Mouse (Mus musculus): ENCODE data around the gene Cacng4. TPM values are rescaled to one million over a fixed set of nuclear protein-coding genes. Genes with fewer than 3 reads are reported as not detected.

The Cacng4 gene
- polyA plus RNA-seq, 1 experiment from 2014 or later = 39.6 TPM

- H3K9ac ChIP-seq (replicated peaks; ENCODE audit: low read depth, low read length) = no peak overlapping the region
- peaks cover 41% of the 10 kb centered on the region for H3K4me1 ChIP-seq (replicated peaks; ENCODE audit: control insufficient read depth, insufficient read depth, low read length)
- WGBS = 10% methylated on average over 10 of the region's 10 CpGs
- no peaks in the 10 kb centered on the region for H3K36me3 ChIP-seq (ENCODE audit: control insufficient read depth, insufficient read depth)
- no peaks in the 10 kb centered on the region for H3K27me3 ChIP-seq (replicated peaks; ENCODE audit: control insufficient read depth, insufficient read depth, low read length)
- ATAC-seq = no peak; the same call in 1 of the 2 replicates
- no peaks in the 10 kb centered on the region for H3K9me3 ChIP-seq (ENCODE audit: control insufficient read depth, low read length)
- H3K27ac ChIP-seq (ENCODE audit: low read length) = peak overlapping the region; percentile 33; the same call in 1 of the 2 replicates
- no peak overlapping the region for H3K4me2 ChIP-seq (ENCODE audit: low read length)
- H3K4me3 ChIP-seq (replicated peaks; ENCODE audit: low read length) = no peak overlapping the region
These were observed 34.4 kb downstream of the Cacng4 start for GRCm38 (mm10) chr11:107760001-107760400.

DNA sequence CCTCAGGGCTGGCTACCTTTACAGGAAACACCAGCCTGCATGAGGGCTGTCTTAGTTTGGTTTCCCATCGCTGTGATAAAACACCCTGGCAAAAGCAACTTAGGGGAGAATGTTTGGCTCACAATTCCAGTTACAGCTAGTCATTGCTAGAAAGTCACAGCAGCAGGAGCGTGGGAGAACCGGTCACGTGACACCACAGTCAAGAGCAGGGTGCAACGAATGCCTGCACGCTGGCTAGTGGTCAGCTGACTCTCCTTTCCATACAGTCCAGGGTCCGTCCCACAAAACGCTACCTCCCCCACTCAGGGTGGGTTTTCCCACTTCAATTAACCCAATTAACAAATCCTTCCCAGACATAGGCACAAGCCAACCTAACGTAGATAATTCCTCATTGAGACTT, 34.8 kb downstream of the Cacng4 start:
- ATAC-seq = no peak
- no peak overlapping the region for H3K4me2 ChIP-seq (ENCODE audit: low read length)
- H3K4me3 ChIP-seq (replicated peaks; ENCODE audit: low read length) = no peak overlapping the region
- H3K9me3 ChIP-seq (ENCODE audit: control insufficient read depth, low read length) = no peaks in the 10 kb centered on the region
- H3K27me3 ChIP-seq (replicated peaks; ENCODE audit: control insufficient read depth, insufficient read depth, low read length) = no peaks in the 10 kb centered on the region
- no peak overlapping the region for H3K9ac ChIP-seq (replicated peaks; ENCODE audit: low read depth, low read length)
- H3K4me1 ChIP-seq (replicated peaks; ENCODE audit: control insufficient read depth, insufficient read depth, low read length) = peaks cover 38% of the 10 kb centered on the region
- H3K27ac ChIP-seq (ENCODE audit: low read length) = peak overlapping the region; percentile 33; the same call in 1 of the 2 replicates
- H3K36me3 ChIP-seq (ENCODE audit: control insufficient read depth, insufficient read depth) = no peaks in the 10 kb centered on the region
- WGBS = 41% methylated on average over 9 of the region's 9 CpGs

DNA sequence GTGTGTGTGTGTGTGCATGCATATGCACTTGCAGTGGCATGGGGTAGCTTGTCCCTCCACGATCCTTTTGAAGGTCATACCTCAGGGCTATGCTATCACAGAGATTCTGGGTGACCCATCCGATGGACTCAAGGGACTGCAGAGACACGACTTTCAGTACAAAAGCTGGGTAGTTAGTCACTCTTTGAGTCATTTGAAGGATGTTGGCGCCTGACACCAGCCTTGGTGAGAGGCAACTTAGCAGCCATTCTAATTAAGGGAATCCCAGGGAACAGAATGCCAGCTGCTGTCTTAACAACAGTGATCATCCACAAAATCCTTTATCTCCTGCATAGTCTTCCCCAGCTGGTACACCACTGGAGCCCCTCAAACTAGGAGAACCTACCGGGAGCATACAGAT, 45.2 kb downstream of the Cacng4 start:
- no peaks in the 10 kb centered on the region for H3K36me3 ChIP-seq (ENCODE audit: control insufficient read depth, insufficient read depth)
- no peak overlapping the region for H3K4me3 ChIP-seq (replicated peaks; ENCODE audit: low read length)
- H3K9me3 ChIP-seq (ENCODE audit: control insufficient read depth, low read length) = no peaks in the 10 kb centered on the region
- H3K4me1 ChIP-seq (replicated peaks; ENCODE audit: control insufficient read depth, insufficient read depth, low read length) = 0 out of 2 replicates have a peak, but pooled peaks cover 2% of the 10 kb centered on the region
- WGBS = 76% methylated on average over 5 of the region's 5 CpGs
- H3K4me2 ChIP-seq (ENCODE audit: low read length) = no peak overlapping the region
- no peak overlapping the region for H3K9ac ChIP-seq (replicated peaks; ENCODE audit: low read depth, low read length)
- ATAC-seq = no peak
- H3K27me3 ChIP-seq (replicated peaks; ENCODE audit: control insufficient read depth, insufficient read depth, low read length) = no peaks in the 10 kb centered on the region
- H3K27ac ChIP-seq (ENCODE audit: low read length) = no peak overlapping the region

- no peak overlapping the region for H3K9ac ChIP-seq (replicated peaks; ENCODE audit: low read depth, low read length)
- no peak overlapping the region for H3K27ac ChIP-seq (ENCODE audit: low read length)
- no peaks in the 10 kb centered on the region for H3K4me1 ChIP-seq (replicated peaks; ENCODE audit: control insufficient read depth, insufficient read depth, low read length)
- no peaks in the 10 kb centered on the region for H3K27me3 ChIP-seq (replicated peaks; ENCODE audit: control insufficient read depth, insufficient read depth, low read length)
- H3K4me2 ChIP-seq (ENCODE audit: low read length) = no peak overlapping the region
- no peaks in the 10 kb centered on the region for H3K36me3 ChIP-seq (ENCODE audit: control insufficient read depth, insufficient read depth)
- no peak for ATAC-seq
- 84% methylated on average over 5 of the region's 5 CpGs for WGBS
- no peaks in the 10 kb centered on the region for H3K9me3 ChIP-seq (ENCODE audit: control insufficient read depth, low read length)
- no peak overlapping the region for H3K4me3 ChIP-seq (replicated peaks; ENCODE audit: low read length)
These were observed 45.9 kb downstream of the Cacng4 start for GRCm38 (mm10) chr11:107748243-107749035.

- no peak for ATAC-seq
- H3K9me3 ChIP-seq (ENCODE audit: control insufficient read depth, low read length) = no peaks in the 10 kb centered on the region
- no peaks in the 10 kb centered on the region for H3K27me3 ChIP-seq (replicated peaks; ENCODE audit: control insufficient read depth, insufficient read depth, low read length)
- no peak overlapping the region for H3K4me3 ChIP-seq (replicated peaks; ENCODE audit: low read length)
- no peak overlapping the region for H3K27ac ChIP-seq (ENCODE audit: low read length)
- H3K4me2 ChIP-seq (ENCODE audit: low read length) = no peak overlapping the region
- WGBS = 51% methylated on average over 3 of the region's 3 CpGs
- no peak overlapping the region for H3K9ac ChIP-seq (replicated peaks; ENCODE audit: low read depth, low read length)
- no peaks in the 10 kb centered on the region for H3K4me1 ChIP-seq (replicated peaks; ENCODE audit: control insufficient read depth, insufficient read depth, low read length)
- 0 out of 2 replicates have a peak, but pooled peaks cover 3% of the 10 kb centered on the region for H3K36me3 ChIP-seq (ENCODE audit: control insufficient read depth, insufficient read depth)
These were observed 51.3 kb downstream of the Cacng4 start for GRCm38 (mm10) chr11:107743100-107743499.

GRCm38 (mm10) chr11:107738418-107739099, 55.8 kb downstream of the Cacng4 start:
- Histone ChIP-seq H3K9ac (replicated peaks; ENCODE audit: low read depth, low read length) (no peak overlapping the region), H3K27me3 (replicated peaks; ENCODE audit: control insufficient read depth, insufficient read depth, low read length) (no peaks in the 10 kb centered on the region), H3K36me3 (ENCODE audit: control insufficient read depth, insufficient read depth) (peaks cover 25% of the 10 kb centered on the region), H3K27ac (ENCODE audit: low read length) (no peak overlapping the region), H3K9me3 (ENCODE audit: control insufficient read depth, low read length) (no peaks in the 10 kb centered on the region), H3K4me1 (replicated peaks; ENCODE audit: control insufficient read depth, insufficient read depth, low read length) (no peaks in the 10 kb centered on the region), H3K4me3 (replicated peaks; ENCODE audit: low read length) (no peak overlapping the region), H3K4me2 (ENCODE audit: low read length) (no peak overlapping the region)
- peak; percentile 49 for ATAC-seq
- WGBS = 87% methylated on average over 20 of the region's 20 CpGs

DNA sequence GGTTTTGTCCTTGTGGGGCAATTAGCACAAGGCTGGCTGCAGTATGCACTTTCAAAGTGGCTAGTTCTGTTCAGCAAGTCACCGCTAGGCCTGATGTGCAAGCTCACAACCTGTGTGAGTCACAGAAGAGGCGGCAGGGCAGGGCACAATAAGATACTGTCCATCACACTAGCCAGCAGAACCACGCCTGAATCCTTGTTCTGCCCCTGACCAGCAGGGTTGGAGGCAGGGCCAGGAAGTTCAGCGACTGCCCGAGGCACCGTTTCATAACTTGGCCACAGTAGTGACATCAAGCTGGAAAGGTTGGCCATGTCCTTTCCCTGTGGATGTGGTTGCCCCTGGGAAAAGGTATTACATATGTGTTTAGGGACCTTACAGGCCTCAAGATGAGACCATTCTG, 56.5 kb downstream of the Cacng4 start:
- no peak overlapping the region for H3K9ac ChIP-seq (replicated peaks; ENCODE audit: low read depth, low read length)
- no peak overlapping the region for H3K4me2 ChIP-seq (ENCODE audit: low read length)
- H3K27me3 ChIP-seq (replicated peaks; ENCODE audit: control insufficient read depth, insufficient read depth, low read length) = no peaks in the 10 kb centered on the region
- WGBS = 91% methylated on average over 6 of the region's 6 CpGs
- peaks cover 26% of the 10 kb centered on the region for H3K36me3 ChIP-seq (ENCODE audit: control insufficient read depth, insufficient read depth)
- H3K4me1 ChIP-seq (replicated peaks; ENCODE audit: control insufficient read depth, insufficient read depth, low read length) = no peaks in the 10 kb centered on the region
- no peak overlapping the region for H3K4me3 ChIP-seq (replicated peaks; ENCODE audit: low read length)
- no peaks in the 10 kb centered on the region for H3K9me3 ChIP-seq (ENCODE audit: control insufficient read depth, low read length)
- no peak overlapping the region for H3K27ac ChIP-seq (ENCODE audit: low read length)
- no peak for ATAC-seq

DNA sequence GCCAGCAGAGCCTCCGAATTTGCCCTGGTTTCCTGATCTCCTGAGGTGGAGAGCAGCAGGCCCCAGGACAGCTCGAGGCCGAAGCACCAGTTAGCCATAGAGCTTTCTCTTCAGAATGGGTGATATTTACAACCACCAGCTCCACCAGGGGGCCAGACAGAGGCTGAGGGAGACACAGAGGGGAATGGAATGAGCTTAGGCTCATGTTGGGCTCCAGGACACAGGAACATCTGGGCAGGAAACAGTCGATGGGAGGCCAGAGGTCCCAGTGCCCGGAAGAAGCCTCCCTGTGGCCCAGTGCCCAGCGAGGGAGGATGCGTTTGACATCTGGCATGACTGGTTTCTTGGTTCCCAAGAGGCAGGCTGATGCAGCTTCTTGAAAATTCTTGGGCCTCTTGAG, 60.2 kb downstream of the Cacng4 start:
- ATAC-seq = no peak
- H3K9ac ChIP-seq (replicated peaks; ENCODE audit: low read depth, low read length) = no peak overlapping the region
- no peak overlapping the region for H3K4me3 ChIP-seq (replicated peaks; ENCODE audit: low read length)
- no peaks in the 10 kb centered on the region for H3K4me1 ChIP-seq (replicated peaks; ENCODE audit: control insufficient read depth, insufficient read depth, low read length)
- H3K27ac ChIP-seq (ENCODE audit: low read length) = no peak overlapping the region
- H3K36me3 ChIP-seq (ENCODE audit: control insufficient read depth, insufficient read depth) = peaks cover 27% of the 10 kb centered on the region
- H3K9me3 ChIP-seq (ENCODE audit: control insufficient read depth, low read length) = no peaks in the 10 kb centered on the region
- no peak overlapping the region for H3K4me2 ChIP-seq (ENCODE audit: low read length)
- no peaks in the 10 kb centered on the region for H3K27me3 ChIP-seq (replicated peaks; ENCODE audit: control insufficient read depth, insufficient read depth, low read length)
- 95% methylated on average over 7 of the region's 7 CpGs for WGBS

GRCm38 (mm10) chr11:107731498-107731897, 62.9 kb downstream of the Cacng4 start:
- no peak overlapping the region for H3K4me3 ChIP-seq (replicated peaks; ENCODE audit: low read length)
- no peak for ATAC-seq
- H3K4me1 ChIP-seq (replicated peaks; ENCODE audit: control insufficient read depth, insufficient read depth, low read length) = no peaks in the 10 kb centered on the region
- H3K4me2 ChIP-seq (ENCODE audit: low read length) = no peak overlapping the region
- H3K9ac ChIP-seq (replicated peaks; ENCODE audit: low read depth, low read length) = no peak overlapping the region
- H3K9me3 ChIP-seq (ENCODE audit: control insufficient read depth, low read length) = no peaks in the 10 kb centered on the region
- peaks cover 24% of the 10 kb centered on the region for H3K36me3 ChIP-seq (ENCODE audit: control insufficient read depth, insufficient read depth)
- H3K27me3 ChIP-seq (replicated peaks; ENCODE audit: control insufficient read depth, insufficient read depth, low read length) = no peaks in the 10 kb centered on the region
- 84% methylated on average over 5 of the region's 5 CpGs for WGBS
- H3K27ac ChIP-seq (ENCODE audit: low read length) = no peak overlapping the region
